Mouse (Mus musculus) left cerebral cortex, adult 2 months (tissue): ENCODE measurements at regions not wholly inside any gene's neighbourhood (a gene's known extent, or its start where the extent isn't known, plus 50 kb on each side); places are given as distances from the start of the nearest gene placed in this dataset.
A peak's percentile ranks its signal among the peaks of the same experiment; 100 is the strongest.

Experiments used
- DNase-seq, 2 experiments: peaks; one replicate each; pipeline ENCODE4 v3.0.0; 2021 to 2022; ENCODE audit warnings: low spot score in 2 of 2, mixed read lengths in 1 of 2; ENCODE audit errors: extremely low spot score in 1 of 2
- H3K27ac ChIP-seq: fragments of 200-600 bp; 2 replicates; pipeline ENCODE4 v1.8.1; 2022
- H3K4me3 ChIP-seq: fragments of 200-600 bp; 2 replicates; pipeline ENCODE4 v1.8.1; 2022
- CTCF ChIP-seq: fragments of 200-600 bp; IDR thresholded peaks from 2 replicates; pipeline ENCODE4 v1.8.1; 2022; ENCODE audit warnings: antibody characterized with exemption, mild to moderate bottlenecking, moderate library complexity
- intact Hi-C: fragments of 180-260 bp; cut with DNase I; formaldehyde crosslinking; loops from one replicate; pipeline ENCODE4 v1.15.1; 2025

DNA sequence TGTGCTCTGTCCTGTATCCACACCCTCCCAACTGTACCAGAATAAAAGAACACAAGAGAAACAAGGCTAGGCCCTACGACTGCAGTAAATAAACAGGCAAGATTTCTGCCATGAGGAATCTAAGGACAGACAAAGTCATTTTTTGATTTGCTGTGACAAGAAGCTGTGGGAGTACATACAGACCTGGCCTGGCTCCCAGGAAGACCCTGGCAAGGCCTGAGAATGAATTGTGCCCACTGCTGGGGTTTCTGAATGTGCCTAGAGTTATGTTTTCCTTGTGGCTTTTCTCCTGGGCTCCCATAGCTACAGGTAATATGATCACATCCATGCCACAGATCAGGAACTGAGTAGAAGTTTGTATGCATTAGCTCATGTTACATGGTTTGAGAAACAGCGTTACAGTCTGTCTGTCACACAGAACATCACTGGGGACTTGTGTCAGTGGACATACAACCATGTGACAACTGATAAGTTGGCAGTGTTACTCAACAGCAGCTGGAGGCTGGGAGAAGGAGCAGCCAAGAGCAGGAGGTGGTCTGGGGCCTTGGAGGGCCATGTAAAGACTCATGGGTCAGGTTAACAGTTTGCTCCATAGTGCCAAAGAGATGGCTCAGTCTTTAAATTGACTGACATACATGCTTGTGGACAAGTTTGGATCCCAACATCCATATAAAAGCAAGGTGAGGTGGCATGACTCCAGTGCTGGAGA lies 285.6 kb upstream of the Eif4g2 start:
- Histone ChIP-seq H3K27ac (no peak overlapping the region), H3K4me3 (no peak overlapping the region)
- DNase-seq: no peak
- intact Hi-C loops: no loop called here
- no peak for TF ChIP-seq CTCF

- intact Hi-C loops: no loop called here
- no peak for TF ChIP-seq CTCF
- Histone ChIP-seq H3K27ac (no peak overlapping the region; the same call in 1 of the 2 replicates), H3K4me3 (no peak overlapping the region)
- DNase-seq: peak in 1 of 2 experiments; percentile 16
Observed at GRCm38 (mm10) chr7:111366951-111367653, 284.3 kb upstream of the Eif4g2 start.

DNA sequence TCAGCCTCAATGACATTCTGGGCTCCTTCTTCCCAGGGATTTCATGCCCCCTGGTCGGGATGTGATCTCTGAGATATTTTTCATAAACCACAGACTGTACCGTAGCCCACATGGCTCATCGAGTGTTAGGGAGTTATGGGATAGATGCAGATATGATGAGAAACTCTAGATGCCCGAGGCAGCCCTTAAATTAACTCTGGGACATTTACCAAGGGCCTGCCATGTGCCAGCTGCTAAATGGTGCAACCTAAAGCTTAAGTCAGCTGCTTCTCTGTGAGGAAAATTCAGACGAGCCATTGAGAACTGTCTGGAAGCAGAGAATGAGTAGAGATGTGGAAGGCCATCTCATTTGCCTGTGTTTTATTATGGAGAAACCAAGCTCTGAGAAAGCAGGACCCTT lies 282.6 kb upstream of the Eif4g2 start:
- Histone ChIP-seq H3K4me3 (no peak overlapping the region), H3K27ac (no peak overlapping the region; the same call in 1 of the 2 replicates)
- no peak for TF ChIP-seq CTCF
- no peak for DNase-seq
- intact Hi-C loops: no loop called here

- no peak for TF ChIP-seq CTCF
- DNase-seq: no peak
- intact Hi-C loops: loop anchor here (1.0 to 5.0 kb wide), 2 partner anchors 41 to 66 kb away; no protein-coding TSS in a partner anchor
- Histone ChIP-seq H3K27ac (peak overlapping the region; percentile 65; the same call in 1 of the 2 replicates), H3K4me3 (no peak overlapping the region)
Observed at GRCm38 (mm10) chr7:111363206-111363605, 280.4 kb upstream of the Eif4g2 start.

- peak overlapping the region; percentile 65; the same call in 1 of the 2 replicates for H3K27ac ChIP-seq
- TF ChIP-seq CTCF: no peak
- intact Hi-C loops: loop anchor here (1.0 to 5.0 kb wide), 2 partner anchors 40 to 65 kb away; no protein-coding TSS in a partner anchor
- no peak for DNase-seq
- no peak overlapping the region for H3K4me3 ChIP-seq
Observed at GRCm38 (mm10) chr7:111362646-111363045, 279.8 kb upstream of the Eif4g2 start.

GRCm38 (mm10) chr7:111355088-111355656 lies 272.3 kb upstream of the Eif4g2 start:
- Histone ChIP-seq H3K27ac (no peak overlapping the region), H3K4me3 (no peak overlapping the region)
- no peak for DNase-seq
- intact Hi-C loops: no loop called here
- TF ChIP-seq CTCF: no peak

GRCm38 (mm10) chr7:111354066-111354465 lies 271.2 kb upstream of the Eif4g2 start:
- H3K4me3 ChIP-seq: no peak overlapping the region
- intact Hi-C loops: no loop called here
- TF ChIP-seq CTCF: no peak
- DNase-seq: no peak
- no peak overlapping the region for H3K27ac ChIP-seq

GRCm38 (mm10) chr7:111352176-111352575 lies 269.3 kb upstream of the Eif4g2 start:
- intact Hi-C loops: no loop called here
- H3K27ac ChIP-seq: no peak overlapping the region; the same call in 1 of the 2 replicates
- TF ChIP-seq CTCF: no peak
- DNase-seq: no peak
- H3K4me3 ChIP-seq: no peak overlapping the region

- no peak for DNase-seq
- no peak overlapping the region for H3K27ac ChIP-seq
- intact Hi-C loops: no loop called here
- no peak overlapping the region for H3K4me3 ChIP-seq
- TF ChIP-seq CTCF: peak; percentile 10
Observed at GRCm38 (mm10) chr7:111345117-111345516, 262.3 kb upstream of the Eif4g2 start.

GRCm38 (mm10) chr7:111337053-111337452 lies 254.2 kb upstream of the Eif4g2 start:
- Histone ChIP-seq H3K4me3 (no peak overlapping the region), H3K27ac (no peak overlapping the region)
- no peak; the same call in 1 of the 2 replicates for TF ChIP-seq CTCF
- DNase-seq: no peak
- intact Hi-C loops: no loop called here

- H3K4me3 ChIP-seq: no peak overlapping the region
- peak overlapping the region; percentile 36 for H3K27ac ChIP-seq
- intact Hi-C loops: loop anchor here (5.0 kb wide), 2 partner anchors 39 to 74 kb away; no protein-coding TSS in a partner anchor
- no peak for TF ChIP-seq CTCF
- DNase-seq: peak; percentile 51 to 56
Observed at GRCm38 (mm10) chr7:111322901-111323300, 240.1 kb upstream of the Eif4g2 start.

DNA sequence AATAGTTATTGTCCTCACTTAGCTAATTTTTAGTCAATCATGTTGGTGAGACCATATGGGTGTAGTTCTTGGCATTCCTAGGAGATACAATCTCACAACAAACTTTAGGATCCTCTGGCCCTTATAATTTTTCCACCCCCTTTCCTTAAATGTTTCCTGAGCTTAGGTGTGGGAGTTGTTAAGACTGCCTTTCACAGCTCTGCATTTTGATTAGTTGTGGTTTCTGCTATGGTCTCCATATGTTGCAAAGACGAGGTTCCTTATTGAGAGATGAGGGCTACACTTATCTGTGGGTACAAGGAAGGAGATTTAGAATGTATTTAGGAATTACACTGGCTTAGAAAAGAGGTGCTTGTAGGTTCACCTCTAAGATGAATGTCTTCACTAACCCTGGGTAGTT lies 237.1 kb upstream of the Eif4g2 start:
- intact Hi-C loops: loop anchor here (5.0 kb wide), 2 partner anchors 42 to 77 kb away; no protein-coding TSS in a partner anchor
- H3K4me3 ChIP-seq: no peak overlapping the region
- DNase-seq: no peak
- H3K27ac ChIP-seq: peak overlapping the region; percentile 25; the same call in 1 of the 2 replicates
- TF ChIP-seq CTCF: no peak
